Mouse (Mus musculus): ENCODE results near the gene Natd1.

Gene Natd1

DNA sequence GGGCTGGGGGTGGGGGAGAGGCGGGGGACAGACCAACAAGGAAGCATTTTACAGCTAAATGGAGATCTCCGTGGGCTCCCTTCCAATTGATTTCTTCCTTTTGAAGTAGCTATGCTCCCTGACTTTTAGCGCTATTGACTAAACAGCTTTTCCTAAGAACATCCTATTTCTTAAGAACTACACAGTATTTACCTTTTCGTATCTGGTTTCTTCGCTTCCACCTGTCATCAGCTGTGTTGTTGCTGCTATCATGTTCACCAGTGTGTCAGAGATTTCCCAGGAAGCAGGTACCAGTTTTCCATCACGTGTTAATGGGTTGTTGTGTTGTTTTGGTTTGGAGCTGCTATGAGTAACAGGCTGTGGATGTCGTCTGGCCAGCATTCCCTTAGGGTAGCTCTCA, at the start of gene Natd1:
Natd1 (minus strand) TSS at position 260 of the 400 bp plus-strand sequence.
- DNase-seq (ENCODE audit: low spot score), result no peak

DNA sequence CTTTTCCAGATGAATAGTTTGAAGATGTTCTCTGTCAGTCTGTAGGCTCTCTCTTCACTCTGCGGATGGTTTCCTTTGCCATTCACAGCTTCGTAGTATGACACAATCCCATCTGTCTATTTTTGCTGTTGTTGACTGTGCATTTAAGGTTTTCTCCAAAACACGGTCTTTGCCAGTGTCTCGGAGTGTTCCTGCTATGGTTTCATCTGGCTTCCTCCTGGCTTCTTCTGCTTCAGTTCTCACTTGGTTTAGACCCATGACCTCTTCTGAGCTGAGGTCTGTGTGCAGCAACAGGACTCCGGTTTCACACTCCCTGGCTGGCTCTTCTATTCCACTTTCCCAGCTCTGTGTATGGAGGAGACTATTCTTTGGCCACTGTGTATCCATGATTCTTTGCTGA, 48.2 kb upstream of the Natd1 start:
- DNase-seq (ENCODE audit: low spot score), result no peak

DNA sequence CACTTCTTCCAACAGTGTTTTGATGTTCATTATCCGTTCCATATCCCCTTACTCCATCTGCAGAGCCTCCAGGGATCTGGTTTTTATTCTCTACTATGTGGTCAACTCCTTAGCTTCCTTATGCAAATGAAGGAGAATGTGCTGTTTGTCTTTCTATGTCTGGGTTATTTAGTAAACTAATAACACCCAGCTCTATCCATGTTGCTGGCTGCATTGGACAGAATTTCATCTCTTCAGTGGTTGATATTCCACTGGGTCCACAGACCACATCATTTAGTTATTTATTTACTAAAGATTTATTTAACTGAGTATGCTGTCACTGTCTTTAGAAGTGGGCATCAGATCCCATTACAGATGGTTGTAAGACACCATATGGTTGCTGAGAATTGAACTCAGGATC, 46.6 kb upstream of the Natd1 start:
- DNase-seq (ENCODE audit: low spot score), result no peak

DNA sequence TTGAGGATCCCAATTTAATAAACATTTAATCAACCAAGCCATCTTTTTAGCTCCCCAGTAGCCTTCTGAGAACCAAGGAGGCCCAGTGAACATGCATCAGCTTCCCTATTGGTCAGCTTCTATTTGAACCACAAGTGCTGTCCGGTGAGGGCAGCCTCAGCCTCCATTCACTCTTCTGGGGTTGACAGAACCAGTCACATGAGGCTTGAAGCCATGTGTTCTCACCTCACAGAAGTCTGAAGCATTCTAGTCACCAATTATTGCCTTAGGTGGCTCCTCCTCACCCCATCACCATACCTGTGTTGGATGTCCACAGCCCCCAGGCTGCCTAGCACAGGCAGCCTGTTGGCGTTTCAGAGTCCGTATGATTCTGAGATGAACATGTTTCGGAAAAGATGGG, 44.4 kb upstream of the Natd1 start:
- no peak for DNase-seq (ENCODE audit: low spot score)

DNA sequence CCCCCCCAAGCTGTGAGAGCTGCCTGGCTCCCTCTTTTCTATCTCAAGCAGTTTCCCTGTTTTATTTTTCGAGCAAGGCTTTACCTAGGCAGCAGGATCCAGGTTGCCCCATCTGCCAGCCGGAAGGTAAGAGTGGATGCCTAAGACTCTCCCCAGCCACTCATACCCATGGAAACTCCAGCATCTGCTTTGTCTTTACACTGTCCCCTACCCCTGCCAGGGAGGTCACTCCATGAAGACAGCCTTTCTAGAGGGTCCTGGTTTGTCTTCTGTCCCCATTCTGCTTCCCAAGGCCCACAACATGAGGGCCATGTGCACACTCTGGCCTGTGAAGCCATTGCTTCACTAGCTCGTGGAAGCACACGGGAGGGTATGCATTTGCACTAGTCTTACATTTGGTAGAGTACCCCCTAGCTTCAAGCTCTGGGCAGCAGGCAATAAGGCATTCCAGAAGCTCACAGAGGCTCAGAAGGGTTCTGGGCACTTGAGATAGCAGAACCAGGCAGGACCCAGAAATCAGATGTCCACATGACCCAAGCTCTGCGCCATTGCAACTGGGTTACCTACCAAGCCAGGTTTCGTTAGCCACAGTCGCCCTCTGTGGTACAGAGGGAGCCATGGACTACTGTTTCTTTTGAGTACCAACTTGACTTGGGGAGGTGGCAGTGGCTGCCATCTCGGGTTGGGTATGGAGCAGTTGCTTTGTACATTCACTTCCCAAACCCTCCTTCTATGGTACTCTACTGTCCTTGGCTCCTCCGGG, 41.3 kb upstream of the Natd1 start:
- DNase-seq (ENCODE audit: low spot score), result no peak

DNA sequence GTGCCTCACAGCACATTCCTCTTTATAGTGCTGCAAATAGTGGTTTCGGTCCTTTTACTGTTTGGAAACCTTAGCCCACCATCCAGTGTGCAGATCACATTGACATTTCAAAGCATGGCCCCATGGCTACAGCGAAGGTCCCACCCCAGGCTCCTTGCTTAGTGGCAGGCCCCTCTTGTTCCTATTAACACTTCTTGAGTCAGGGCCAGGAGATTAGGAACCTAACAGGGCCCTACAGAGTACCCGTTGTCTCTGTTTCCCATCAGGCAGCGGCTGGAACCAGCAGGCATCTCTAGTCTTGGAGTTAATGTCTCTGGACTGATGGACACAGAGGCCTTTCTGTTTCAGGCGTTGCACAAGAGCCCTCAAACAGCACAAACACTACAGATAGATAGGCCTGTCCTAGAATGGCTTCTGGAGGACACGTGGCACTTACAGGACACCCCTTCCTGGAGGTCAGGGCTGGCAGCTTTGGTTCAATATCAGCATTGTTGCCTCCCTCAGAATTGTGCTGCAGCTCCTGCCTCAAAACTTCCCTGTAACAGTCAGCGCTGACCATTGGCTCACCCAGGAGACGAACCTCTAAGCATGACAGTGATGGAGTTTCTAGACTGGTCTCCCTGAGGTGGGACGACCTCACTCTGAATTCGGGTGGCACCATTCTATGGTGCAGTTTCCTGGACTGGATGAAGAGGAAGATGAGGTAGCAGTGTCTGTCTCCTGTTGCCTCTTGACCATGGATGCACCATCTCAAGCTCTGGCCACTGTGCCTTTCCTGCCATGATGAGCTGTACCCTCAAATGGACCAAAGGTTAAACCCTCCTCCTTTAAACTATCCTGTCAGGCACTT, 39.9 kb upstream of the Natd1 start:
- no peak for DNase-seq (ENCODE audit: low spot score)

DNA sequence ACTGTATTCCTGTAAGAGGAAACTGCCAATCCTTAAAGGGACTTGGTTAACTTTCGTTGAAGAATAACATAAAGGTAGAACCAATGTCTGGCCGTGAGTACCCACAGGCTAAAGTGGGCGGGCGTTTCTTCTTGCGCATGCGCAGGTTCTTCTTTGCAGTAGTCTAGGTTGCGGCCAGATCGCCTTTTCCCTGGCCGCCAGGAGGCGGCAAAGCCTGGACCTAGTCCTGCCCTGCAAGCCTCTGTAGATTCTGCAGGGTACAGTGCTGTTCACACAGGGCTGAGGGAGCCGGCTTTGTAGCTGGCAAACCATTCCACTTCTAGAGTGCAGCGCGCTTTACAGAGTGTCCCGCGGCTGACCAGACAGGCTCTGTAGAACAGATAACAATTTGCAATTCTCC, 39.3 kb upstream of the Natd1 start:
- DNase-seq (ENCODE audit: low spot score), result peak; percentile 70

DNA sequence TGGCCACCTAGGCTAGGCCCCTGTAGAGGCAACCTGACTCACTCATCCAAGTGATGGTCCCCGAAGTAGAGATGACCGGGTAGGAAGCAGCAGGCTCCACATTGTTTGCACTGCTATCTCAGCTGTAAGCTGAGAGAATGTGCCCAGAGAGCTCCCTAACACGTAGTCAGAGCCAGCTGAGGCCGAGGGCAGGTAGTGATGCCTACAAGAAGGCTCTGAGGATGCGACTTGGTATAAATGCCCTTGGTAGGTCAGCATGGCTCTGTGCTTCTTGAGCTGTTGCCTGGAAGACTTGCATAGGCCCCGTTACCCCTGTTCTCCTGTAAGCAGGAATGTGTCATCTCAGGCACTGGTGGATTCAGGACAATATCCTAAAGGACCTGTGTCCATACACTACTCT, 38.4 kb upstream of the Natd1 start:
- DNase-seq (ENCODE audit: low spot score), result no peak

DNA sequence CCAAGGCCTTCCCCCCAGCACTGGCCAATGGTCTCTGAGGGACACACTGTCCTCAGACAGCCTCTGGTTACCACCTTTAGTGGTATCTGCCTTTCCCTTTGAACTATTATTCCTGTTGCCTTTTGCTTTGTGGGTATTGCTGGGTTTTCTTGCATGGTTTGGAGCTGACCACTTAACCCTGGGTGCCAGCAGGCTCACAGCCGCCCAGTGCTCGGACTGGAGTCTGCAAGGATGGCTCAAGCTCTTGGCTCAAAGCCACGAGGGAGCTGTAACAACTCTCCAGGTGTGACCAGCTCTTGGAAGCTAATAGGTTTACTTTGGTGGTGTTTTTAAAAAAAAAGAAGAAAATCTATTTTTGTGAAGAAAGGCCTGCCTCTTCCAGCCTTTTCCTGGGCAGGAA, 37.8 kb upstream of the Natd1 start:
- no peak for DNase-seq (ENCODE audit: low spot score)

DNA sequence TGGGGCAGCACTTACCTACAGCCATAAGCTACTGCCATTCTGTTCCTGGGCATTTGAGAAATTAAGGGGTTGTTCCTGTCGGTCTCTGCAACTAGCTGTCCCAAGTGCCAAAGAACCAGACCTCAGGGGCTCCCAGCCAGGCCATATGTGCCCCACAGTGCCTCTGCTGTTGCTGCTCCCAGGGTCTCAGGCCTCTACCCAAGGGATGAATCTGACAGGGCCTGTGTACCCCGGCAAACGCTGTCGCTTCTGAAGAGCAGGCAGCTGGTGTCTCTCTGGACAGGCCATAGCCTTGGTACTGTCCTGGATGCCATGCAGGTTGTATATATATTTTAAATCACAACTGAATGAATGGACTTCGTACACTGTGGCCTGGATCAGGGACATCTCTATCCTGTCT, 37.3 kb upstream of the Natd1 start:
- DNase-seq (ENCODE audit: low spot score), result no peak

DNA sequence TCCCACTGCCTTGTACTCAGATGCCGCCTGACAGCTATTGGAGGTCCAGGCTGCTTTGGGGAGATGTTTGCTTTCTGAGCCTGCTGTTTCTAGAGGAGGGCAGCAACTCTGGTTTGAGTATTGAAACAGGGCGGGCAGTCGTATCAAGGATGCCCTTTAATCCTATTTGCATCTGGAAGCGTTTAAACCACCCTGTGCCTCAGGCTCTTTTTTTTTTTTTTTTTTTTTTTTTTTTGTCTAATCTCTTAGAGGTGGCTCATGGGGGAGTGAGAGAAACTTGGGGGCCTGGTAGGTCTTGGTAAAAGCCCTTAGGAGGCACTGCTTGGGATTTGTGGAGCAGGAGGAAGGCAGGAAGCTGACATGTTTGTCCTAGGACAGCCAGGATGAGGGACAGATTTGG, 30.5 kb upstream of the Natd1 start:
- no peak for DNase-seq (ENCODE audit: low spot score)

DNA sequence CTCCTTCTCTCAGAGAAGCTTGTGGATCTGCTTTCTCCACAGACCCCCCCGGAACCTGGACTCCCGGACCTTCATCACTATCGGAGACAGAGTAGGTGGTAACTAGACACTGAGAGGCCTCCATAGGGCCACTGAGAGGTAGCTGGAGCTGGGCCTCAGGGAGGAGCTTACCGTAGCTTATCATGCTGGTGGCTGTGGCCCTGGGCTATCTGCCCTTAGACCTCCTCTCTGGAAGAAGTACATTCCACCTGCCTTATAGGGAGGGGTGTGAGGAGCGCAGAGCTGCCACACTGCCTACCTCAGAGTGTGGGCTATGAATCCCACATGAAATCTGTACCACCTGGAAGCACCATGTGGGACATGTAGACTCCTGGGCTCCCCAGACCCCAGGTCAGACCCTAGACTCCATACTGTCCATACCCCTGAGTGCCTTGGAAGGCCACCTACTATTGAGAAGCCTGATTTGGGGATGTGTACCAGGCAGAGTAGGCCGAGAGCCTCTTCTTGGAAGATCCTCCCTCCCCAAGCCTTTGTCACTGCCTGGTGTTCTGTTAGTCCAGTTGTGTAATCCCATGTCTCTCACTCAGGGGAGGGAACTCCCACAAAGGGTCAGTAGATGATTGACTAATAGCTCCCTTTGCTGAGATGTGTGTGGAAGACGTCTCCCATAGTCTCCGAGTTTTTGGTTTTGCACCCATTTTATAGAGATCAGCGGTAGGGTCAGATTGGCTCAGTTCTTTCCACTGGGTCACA, 27.9 kb upstream of the Natd1 start:
- no peak for DNase-seq (ENCODE audit: low spot score)

DNA sequence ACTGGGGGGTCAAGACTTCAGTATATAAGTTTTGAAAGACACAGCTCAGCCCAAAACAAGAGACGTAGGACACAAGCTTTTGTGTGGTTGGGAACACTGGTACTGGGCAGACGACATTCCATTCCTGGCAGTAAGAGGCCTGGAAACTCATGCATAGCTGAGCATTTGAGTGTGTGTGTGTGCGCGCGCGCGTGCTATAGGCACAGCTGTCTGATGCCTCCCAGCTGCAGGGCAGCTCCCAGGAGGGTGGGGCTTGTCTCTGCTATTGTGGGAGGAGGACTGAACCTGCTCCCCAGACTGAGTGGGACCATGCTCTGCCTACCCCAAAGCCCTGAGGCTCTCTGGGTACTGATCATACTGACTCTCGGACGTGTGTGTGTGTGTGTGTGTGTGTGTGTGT, 26.8 kb upstream of the Natd1 start:
- no peak for DNase-seq (ENCODE audit: low spot score)

DNA sequence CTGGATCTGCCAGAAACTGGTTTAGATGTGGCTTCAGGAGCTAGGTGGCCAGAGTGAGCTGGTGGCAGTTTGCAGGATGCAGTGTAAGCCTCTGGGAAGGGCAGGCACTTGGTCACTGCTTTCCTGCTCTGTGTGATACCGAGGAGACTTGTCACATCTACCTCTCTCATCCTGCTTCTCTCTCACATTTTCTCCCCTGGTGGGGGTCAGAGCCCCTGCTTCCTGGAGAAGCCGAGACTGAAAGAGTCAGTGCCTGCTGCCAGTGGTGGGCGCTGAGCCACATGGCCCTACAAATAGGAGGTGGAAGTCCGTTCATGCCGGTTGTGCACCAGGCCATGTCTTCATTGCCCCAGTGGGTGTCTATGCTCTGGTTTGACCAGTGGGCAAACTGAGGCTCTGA, 26.0 kb upstream of the Natd1 start:
- no peak for DNase-seq (ENCODE audit: low spot score)

DNA sequence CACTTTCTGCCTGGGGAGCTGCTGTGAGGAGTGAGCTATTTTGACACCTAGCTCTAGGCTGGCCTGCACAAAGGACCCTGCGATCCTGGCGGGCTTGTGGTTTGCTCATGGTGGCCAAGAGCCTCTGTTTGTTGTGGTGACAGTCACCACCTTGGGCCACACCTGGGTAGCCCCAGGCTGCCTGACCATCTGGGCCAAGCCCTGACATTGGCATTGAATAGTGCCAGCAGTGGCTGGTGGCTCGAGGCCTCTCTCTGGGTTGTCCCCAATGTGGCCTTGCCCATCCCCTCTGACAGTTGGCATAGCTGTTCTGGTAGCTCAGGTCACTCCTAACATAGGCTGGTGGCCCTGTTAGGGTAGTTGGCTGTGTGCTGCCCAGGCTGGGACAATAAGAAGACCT, 24.9 kb upstream of the Natd1 start:
- no peak for DNase-seq (ENCODE audit: low spot score)

DNA sequence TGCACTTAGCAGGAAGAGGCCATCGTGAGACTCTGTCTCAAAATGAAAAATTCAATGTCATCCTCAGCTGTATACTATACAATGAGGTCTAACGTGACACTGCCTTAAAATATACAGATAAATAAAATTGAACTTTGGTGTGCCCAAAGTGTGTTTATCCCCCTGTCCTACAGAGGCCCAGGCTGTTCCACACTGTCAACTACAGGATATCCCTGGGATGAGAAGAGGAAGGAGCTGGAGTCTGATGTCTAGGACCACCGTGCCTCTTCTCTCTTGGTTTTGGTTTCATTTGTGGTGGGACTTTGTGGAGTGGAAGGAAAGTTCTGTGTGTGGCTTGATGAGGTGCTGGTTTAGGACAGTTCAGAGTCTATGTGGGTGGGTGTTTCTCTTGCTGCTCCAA, 23.1 kb upstream of the Natd1 start:
- DNase-seq (ENCODE audit: low spot score), result no peak

DNA sequence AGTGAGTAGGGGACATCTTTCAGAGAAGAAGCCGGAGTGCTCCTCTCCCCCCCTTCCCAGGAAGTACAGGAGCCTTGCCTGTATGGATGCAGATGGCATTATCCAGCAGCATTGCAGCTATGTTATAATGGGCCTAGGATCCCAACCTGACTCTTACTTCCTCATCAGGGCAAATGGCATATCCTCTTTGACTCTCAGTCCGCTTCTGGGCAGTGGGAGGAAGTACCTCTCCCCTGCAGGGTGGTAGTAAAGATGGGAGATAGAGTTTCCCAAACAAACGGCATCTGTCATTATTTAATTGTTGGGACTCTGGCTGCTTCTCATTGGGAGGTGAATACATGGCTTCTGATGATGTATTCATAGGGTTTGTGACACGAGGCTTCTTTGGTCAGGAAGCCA, 21.4 kb upstream of the Natd1 start:
- DNase-seq (ENCODE audit: low spot score), result no peak

DNA sequence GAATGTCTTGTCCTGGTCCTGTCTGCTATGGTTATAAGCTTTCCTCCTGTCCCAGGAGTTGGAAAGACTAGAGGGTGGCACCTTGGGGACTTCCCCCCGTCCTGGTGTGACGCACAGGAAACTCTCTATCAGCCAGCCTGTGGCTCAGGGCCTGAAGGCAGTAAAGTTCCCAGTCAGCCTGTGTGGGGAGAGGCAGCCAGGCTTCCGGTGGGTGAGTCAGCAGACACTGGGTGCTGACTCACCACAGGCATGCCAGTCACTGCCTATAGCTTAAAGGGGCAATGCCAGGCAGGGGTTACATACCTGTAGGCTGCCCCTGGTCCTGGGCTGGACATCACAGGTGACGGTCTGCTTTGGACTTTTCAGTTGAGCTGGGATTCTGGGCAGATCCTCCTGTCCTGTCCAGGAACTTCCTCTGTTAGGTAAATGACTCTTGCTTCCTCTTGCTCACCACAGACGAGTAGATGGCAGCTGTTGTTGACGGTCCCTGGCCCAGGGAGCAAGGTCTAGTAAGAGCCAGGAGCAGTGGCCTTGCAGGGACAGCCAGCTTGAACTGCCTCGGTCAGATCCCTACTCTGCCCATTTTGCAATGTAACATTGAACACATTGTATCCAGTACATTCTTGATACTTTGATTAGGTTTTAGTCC, 20.9 kb upstream of the Natd1 start:
- no peak for DNase-seq (ENCODE audit: low spot score)

DNA sequence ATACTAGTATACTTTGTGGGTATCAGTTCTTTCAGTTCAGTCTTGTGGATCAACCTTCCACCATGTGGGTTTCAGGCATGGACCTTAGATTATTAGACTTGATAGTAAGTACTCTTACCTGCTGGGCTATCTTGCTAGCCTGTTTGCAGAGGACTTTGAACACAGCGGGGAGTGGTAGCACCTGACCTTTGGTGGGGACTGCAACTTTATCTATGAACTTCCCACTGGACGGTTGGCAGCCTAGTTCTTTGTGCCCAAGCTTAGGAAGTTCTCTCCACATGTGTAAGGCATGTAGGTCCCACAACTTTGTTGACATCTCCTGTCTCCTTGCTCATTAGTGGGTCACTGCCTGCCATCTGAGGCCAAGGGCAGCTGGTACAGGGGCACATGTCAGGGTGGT, 20.2 kb upstream of the Natd1 start:
- no peak for DNase-seq (ENCODE audit: low spot score)

DNA sequence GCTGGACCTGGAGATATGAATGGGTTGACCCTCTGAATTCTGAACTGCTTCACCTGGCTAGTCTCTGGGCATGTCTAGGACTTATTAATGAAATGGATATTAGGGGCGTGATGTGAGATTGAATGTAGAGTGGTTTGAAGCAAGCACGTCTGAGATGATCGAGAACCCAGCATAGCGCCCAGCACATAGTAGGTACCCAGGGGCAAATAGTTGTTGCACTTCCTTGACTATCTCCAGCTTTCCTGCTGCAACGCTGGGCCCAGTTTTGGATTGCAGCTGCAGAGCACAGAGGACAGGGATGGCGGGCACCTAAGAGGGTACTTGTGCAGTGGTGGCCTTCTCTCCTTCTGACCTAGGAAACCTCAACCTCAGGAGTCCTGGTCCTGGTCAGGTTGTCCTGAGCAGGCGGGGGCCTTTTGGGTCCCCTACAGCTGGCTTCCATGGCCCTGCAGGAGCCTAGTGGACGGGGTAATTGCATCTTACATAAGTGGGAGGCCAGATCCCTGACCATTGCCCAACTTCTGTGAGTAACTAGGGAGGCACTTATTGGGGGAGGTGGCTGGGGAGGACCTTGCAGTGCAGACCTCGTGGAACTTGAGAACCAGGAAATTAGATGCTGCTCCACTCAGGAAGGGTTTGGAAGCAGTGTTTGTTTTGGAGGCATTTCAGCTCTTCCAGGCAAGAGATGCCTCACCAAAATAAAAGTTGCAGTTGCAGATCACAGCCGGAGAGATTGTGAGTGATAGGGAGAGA, 18.8 kb upstream of the Natd1 start:
- DNase-seq (ENCODE audit: low spot score), result no peak

DNA sequence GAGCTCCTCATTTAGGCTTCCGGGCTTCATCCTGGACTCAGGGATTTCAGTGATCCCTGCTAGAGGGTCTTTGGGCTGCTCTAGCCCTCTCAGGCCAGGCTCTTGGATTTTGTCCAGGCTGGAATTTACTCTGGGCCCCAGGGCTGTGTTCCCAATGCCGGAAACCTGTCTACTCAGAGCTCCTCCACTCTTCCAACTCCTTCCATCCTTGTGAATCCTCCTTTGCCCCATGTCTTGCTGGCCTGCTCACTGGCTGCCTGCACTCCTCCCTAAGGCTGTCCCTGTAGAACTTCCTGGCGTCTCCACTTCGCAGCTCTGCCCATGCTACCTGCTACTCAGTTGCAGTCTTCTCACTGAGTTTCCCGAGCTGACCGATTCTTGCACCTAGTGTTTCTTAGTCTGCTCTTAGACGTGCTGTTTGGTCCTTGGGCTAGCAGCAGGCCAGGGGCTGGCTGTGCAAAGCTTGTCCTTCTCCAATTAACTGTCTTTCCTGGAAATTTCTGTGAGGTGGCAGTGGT, 18.0 kb upstream of the Natd1 start:
- no peak for DNase-seq (ENCODE audit: low spot score)

All from layer of hippocampus, adult 9-10 months (tissue).